Mouse (Mus musculus): Measurements from ENCODE around the gene Tdp1.

- TF ChIP-seq CTCF (IDR thresholded peaks at IDR 0.05) = no peak
- no peak for TF ChIP-seq EP300 (IDR thresholded peaks at IDR 0.05)
Observed at GRCm38 (mm10) chr12:99883000-99883712, 1.2 kb upstream of the Tdp1 start.
